Mouse (Mus musculus) C2C12 (cell line): ENCODE measurements at regions not wholly inside any gene's neighbourhood (a gene's known extent, or its start where the extent isn't known, plus 50 kb on each side); places are given as distances from the start of the nearest gene placed in this dataset.
"Not testable (repeated sequence)": the region's sequence is repeated elsewhere in the genome, so short reads cannot be mapped to it uniquely, and the experiment has no call there.

ENCODE experiments used
- H3K27me3 ChIP-seq: one replicate; pipeline ENCODE4 v1.6.1; 2011; ENCODE audit not compliant: control insufficient read depth, insufficient read depth, insufficient read length
- H3K36me3 ChIP-seq: one replicate; pipeline ENCODE4 v1.6.1; 2011; ENCODE audit not compliant: control insufficient read depth, insufficient read depth
- H3K4me3 ChIP-seq: one replicate; pipeline ENCODE4 v1.5.1; 2011; ENCODE audit warnings: mild to moderate bottlenecking, control low read depth; ENCODE audit not compliant: poor library complexity, insufficient read depth, severe bottlenecking
- H3K79me2 ChIP-seq: one replicate; pipeline ENCODE4 v1.6.1; 2011; ENCODE audit not compliant: control insufficient read depth, insufficient read depth
- H3K79me3 ChIP-seq: one replicate; pipeline ENCODE4 v1.6.1; 2011; ENCODE audit warnings: low read depth, control low read depth
- H3ac ChIP-seq: one replicate; pipeline ENCODE3; 2011; ENCODE audit warnings: low read depth; ENCODE audit not compliant: control insufficient read depth, insufficient read length
- CEBPB ChIP-seq: IDR thresholded peaks from one replicate; pipeline ENCODE4 v1.6.1; 2011; ENCODE audit warnings: low read depth, mild to moderate bottlenecking, control low read depth, moderate library complexity
- CTCF ChIP-seq: IDR thresholded peaks from one replicate; pipeline ENCODE4 v1.5.1; 2011; ENCODE audit not compliant: control insufficient read depth, insufficient read depth, insufficient read length
- FOSL1 ChIP-seq: IDR thresholded peaks from one replicate; pipeline ENCODE4 v1.8.0; 2011; ENCODE audit warnings: mild to moderate bottlenecking, low read length; ENCODE audit not compliant: poor library complexity, insufficient read depth, severe bottlenecking
- MAX ChIP-seq: IDR thresholded peaks from one replicate; pipeline ENCODE4 v1.6.1; 2011; ENCODE audit warnings: mild to moderate bottlenecking, control low read depth
- MYOD1 ChIP-seq: IDR thresholded peaks from one replicate; pipeline ENCODE4 v1.6.1; 2011; ENCODE audit warnings: low read depth; ENCODE audit not compliant: control insufficient read depth, insufficient read length
- MYOG ChIP-seq: IDR thresholded peaks from one replicate; pipeline ENCODE4 v1.6.1; 2011; ENCODE audit not compliant: control insufficient read depth, insufficient read length; ENCODE audit errors: extremely low read depth
- USF1 ChIP-seq: IDR thresholded peaks from one replicate; pipeline ENCODE4 v1.6.1; 2011; ENCODE audit warnings: low read depth, mild to moderate bottlenecking, control low read depth, moderate library complexity

GRCm38 (mm10) chr14:13022744-13023143, 199.9 kb upstream of the Cadps start:
- Histone ChIP-seq H3K79me3 (no peaks in the 10 kb centered on the region), H3ac (no peak overlapping the region), H3K4me3 (no peak overlapping the region), H3K36me3 (no peaks in the 10 kb centered on the region), H3K27me3 (no peaks in the 10 kb centered on the region), H3K79me2 (no peaks in the 10 kb centered on the region)
- no peak for TF ChIP-seq MYOG
- TF ChIP-seq USF1 = no peak
- no peak for TF ChIP-seq CTCF
- TF ChIP-seq MAX = no peak
- TF ChIP-seq CEBPB = no peak
- peak; percentile 99 for TF ChIP-seq FOSL1
- TF ChIP-seq MYOD1 = peak; percentile 76

DNA sequence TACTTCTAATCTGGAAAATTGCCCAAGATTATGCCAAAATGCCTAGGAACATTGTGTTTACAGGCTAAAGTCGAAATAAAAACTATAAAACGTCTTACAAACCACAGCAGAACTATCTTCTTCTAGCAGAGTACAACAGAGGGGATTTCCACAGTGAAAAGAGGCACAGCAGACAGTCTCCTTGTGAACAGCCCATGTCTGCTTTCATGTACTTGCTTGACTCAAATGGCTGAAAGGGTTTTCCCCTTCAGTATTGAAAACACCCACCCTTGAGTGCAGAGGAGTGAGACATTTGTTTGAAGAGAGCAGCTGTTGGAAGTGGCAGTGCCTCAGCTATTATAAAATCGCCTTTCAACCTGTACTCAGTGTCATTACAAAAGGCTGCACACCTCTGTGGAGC, 188.2 kb upstream of the Cadps start:
- Histone ChIP-seq H3K79me3 (no peaks in the 10 kb centered on the region), H3K36me3 (no peaks in the 10 kb centered on the region), H3ac (no peak overlapping the region), H3K4me3 (no peak overlapping the region), H3K27me3 (no peaks in the 10 kb centered on the region), H3K79me2 (no peaks in the 10 kb centered on the region)
- TF ChIP-seq MYOG (no peak), FOSL1 (no peak), CEBPB (no peak), MAX (no peak), USF1 (no peak), CTCF (no peak), MYOD1 (no peak)

DNA sequence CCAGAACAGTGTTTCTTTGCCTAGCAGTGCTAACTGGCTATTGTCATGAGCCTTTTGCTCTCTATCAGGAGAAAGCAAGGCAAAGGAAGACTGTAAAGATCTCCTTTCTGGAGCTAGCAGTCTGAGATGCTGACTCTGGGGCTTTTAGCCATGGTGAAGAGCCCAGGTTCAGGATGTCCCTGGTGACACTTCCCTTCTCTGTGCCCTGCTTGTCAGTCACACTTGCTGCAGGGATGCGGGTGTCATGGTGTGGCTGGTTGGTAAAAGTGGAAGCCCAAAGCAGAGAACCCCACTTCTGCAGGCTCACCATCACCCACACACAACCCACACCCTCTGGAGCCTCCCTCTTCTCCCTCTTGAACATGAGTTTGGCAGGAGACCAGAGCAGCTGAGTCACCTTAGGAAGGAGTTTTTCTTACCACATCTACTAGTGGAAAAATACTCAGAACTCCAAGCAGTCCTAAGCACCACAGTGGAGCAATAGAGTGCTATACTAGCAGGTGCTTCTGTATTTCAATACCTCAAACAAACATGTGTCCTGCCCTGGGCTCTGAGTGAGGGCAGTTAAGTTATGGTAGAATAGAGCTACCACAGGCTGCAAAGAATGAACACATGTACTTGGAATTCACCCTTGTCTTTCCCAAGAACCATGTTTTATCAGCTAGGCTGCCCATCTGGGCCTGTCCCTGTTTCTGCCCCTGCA, 178.3 kb upstream of the Cadps start:
- Histone ChIP-seq H3K4me3 (no peak overlapping the region), H3K36me3 (no peaks in the 10 kb centered on the region), H3K27me3 (no peaks in the 10 kb centered on the region), H3K79me2 (no peaks in the 10 kb centered on the region), H3ac (no peak overlapping the region), H3K79me3 (no peaks in the 10 kb centered on the region)
- TF ChIP-seq CEBPB = peak; percentile 33
- no peak for TF ChIP-seq MAX

DNA sequence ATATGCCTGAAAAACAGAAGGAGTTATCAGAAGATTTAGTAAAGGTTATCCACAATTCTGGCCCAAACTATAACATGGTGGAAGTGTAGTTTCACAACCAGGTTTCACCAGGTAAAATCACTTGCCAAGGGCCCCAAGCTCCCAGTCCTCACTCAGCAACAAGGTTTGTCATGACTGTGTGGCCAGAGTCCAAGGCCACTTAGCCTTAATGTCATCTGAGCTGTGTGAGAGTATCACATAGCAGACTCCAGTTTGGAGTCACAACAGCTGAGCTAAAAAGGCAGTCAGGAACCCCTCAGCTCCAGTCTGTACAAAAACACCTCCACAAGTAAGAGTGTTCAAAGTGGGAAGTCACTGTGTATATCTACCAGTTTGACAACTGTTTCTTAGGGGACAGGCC, 156.5 kb upstream of the Cadps start:
- Histone ChIP-seq H3K4me3 (no peak overlapping the region), H3K79me3 (no peaks in the 10 kb centered on the region), H3K36me3 (no peaks in the 10 kb centered on the region), H3ac (no peak overlapping the region), H3K79me2 (no peaks in the 10 kb centered on the region), H3K27me3 (no peaks in the 10 kb centered on the region)
- no peak for TF ChIP-seq MYOG
- TF ChIP-seq MAX = no peak
- no peak for TF ChIP-seq CTCF
- no peak for TF ChIP-seq MYOD1
- no peak for TF ChIP-seq CEBPB
- no peak for TF ChIP-seq FOSL1
- no peak for TF ChIP-seq USF1

DNA sequence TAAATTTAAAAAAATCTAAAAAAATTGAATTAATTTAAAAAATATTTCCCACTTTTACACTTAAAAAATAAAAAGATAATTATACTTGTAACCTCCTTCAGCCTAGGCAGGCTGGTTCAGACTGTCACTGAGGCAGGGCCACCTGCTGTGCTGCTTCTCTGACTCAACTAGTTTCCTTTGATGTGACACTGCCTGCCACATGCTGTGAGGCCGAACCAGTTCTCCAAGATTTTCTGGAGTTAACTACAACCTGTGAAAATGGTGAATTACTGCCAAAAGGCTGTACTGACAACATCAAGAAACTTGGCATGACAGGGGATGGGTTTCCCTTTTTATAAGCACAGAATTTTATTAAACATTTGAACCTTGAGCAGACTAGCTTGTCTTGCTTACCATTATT, 143.6 kb upstream of the Cadps start:
- Histone ChIP-seq H3K79me3 (no peaks in the 10 kb centered on the region), H3K4me3 (no peak overlapping the region), H3ac (no peak overlapping the region), H3K36me3 (no peaks in the 10 kb centered on the region), H3K27me3 (no peaks in the 10 kb centered on the region), H3K79me2 (no peaks in the 10 kb centered on the region)
- no peak for TF ChIP-seq MAX
- TF ChIP-seq MYOD1 = no peak
- no peak for TF ChIP-seq CTCF

GRCm38 (mm10) chr14:12957896-12958295, 135.0 kb upstream of the Cadps start:
- not testable (repeated sequence) for H3K4me3 ChIP-seq, H3ac ChIP-seq, H3K79me3 ChIP-seq, H3K27me3 ChIP-seq, H3K36me3 ChIP-seq, H3K79me2 ChIP-seq

DNA sequence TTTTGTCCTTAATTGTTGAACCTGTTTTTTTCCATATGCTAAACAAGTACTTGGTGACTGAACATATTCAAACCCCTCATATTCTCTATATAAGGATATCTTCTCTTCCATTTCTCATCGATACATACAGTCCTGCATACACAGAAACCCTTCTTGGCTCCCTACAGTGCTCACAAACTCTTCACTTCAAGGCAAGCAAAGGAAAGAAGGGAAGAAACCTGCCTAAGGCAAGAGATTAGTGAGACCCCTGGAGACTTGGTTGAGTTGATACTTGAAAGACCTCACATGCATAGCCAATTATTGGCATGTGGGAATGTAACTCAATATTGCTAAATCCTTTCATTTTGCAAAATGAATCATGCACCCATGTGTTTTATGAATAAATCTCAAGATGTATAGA, 128.0 kb upstream of the Cadps start:
- H3K4me3 ChIP-seq = no peak overlapping the region
- no peak for TF ChIP-seq FOSL1
- no peak for TF ChIP-seq CTCF
- TF ChIP-seq MYOD1 = no peak
- no peak for TF ChIP-seq MAX
- TF ChIP-seq USF1 = no peak
- no peak for TF ChIP-seq CEBPB
- no peak for TF ChIP-seq MYOG
- H3K27me3 ChIP-seq = no peaks in the 10 kb centered on the region
- no peaks in the 10 kb centered on the region for H3K36me3 ChIP-seq
- H3K79me2 ChIP-seq = no peaks in the 10 kb centered on the region
- no peak overlapping the region for H3ac ChIP-seq
- H3K79me3 ChIP-seq = no peaks in the 10 kb centered on the region
